Mouse (Mus musculus) myocyte (in vitro differentiated cells): ENCODE results near the gene Add3.

Experiments
- CEBPB ChIP-seq: IDR thresholded peaks from 2 replicates; pipeline ENCODE4 v1.6.1; 2011; ENCODE audit warnings: mild to moderate bottlenecking, moderate library complexity; ENCODE audit not compliant: poor library complexity, insufficient read depth, severe bottlenecking
- E2F4 ChIP-seq: IDR thresholded peaks from one replicate; pipeline ENCODE4 v1.6.1; 2011; ENCODE audit warnings: mild to moderate bottlenecking, control low read depth, moderate library complexity; ENCODE audit not compliant: insufficient read depth
- MAX ChIP-seq: IDR thresholded peaks from one replicate; pipeline ENCODE4 v1.6.1; 2011; ENCODE audit warnings: low read depth, mild to moderate bottlenecking, control low read depth
- MYOG ChIP-seq, 3 experiments: IDR thresholded peaks; one replicate each; pipeline ENCODE4 v1.6.1; 2011; ENCODE audit warnings: control low read depth in 2 of 3, low read depth in 2 of 3, mild to moderate bottlenecking in 2 of 3; ENCODE audit not compliant: insufficient read length in 2 of 3, control insufficient read depth in 1 of 3, insufficient read depth in 1 of 3
- POLR2A ChIP-seq: IDR thresholded peaks from one replicate; pipeline ENCODE4 v1.6.1; 2011; ENCODE audit warnings: low read depth, mild to moderate bottlenecking, control low read depth, moderate library complexity; ENCODE audit not compliant: insufficient read length
- SRF ChIP-seq: IDR thresholded peaks from one replicate; pipeline ENCODE4 v1.6.1; 2011; ENCODE audit warnings: low read depth; ENCODE audit not compliant: control insufficient read depth, insufficient read length
- TCF3 ChIP-seq: IDR thresholded peaks from one replicate; pipeline ENCODE4 v1.6.1; 2011; ENCODE audit warnings: low read depth, control low read depth; ENCODE audit not compliant: insufficient read length

- TF ChIP-seq E2F4 (no peak), POLR2A (no peak), MYOG (IDR thresholded peaks at IDR 0.05; ENCODE audit: control insufficient read depth in 1 of 3, insufficient read depth in 1 of 3, insufficient read length in 2 of 3, low read depth in 2 of 3) (no peak), TCF3 (no peak), SRF (no peak), MAX (no peak), CEBPB (no peak)
Measured at GRCm38 (mm10) chr19:53219305-53219704, 79.1 kb downstream of the Add3 start.
